Mouse (Mus musculus): Measurements from ENCODE around the gene Angptl6.

Angptl6 gene

DNA sequence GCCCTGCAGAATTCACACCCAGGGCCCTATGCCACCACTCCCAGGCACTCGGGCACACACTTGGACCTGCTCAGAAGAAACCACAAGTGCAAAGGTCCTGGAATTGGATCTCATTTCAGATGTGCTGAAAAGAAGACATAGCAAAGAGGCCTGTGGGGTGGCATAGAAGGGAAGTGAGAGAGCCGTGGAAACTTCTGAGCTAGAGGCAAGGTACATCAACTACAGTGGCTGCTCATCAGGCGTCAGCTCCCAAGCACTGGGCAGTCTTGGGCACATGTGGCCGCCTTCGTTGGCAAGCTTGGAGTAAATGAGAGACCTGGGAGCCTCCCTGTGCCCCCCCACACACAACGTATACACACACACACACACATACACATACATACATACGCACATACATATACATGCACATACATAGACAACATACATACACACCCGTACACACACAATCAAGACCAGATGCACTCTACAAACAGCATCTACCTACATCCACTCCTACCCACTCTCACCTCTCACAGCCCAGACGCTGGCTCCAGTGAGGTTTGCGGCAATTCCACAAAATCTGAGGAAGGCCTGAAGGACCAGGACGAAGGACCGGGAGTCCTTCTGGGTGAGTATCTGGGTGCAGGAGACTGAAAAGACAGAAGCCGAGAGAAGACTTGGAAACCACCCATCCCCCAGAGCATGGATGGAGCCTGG lies at the start of gene Angptl6:
Angptl6 (minus strand) TSS at position 631 of the 696 bp plus-strand sequence.
- no peak for DNase-seq

DNA sequence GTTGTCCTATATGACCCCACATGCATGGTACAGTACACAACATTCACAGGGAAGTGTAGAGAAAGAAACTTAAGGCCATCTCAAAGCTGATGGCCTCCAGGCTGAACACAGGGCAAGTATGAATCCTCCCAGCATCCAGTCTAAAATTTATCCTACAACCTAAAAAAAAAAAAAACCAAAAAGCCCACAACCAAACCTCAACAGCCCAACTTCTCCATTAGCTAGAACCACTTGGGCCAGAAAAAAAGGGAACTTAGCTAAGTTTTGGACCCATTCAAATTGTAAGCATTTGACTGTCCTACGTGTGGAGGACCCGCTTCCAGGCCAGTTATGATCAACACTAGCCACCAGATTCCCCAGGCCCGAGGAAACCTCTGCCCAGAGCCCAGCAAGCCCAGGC lies 43.7 kb upstream of the Angptl6 start:
- no peak for DNase-seq

DNA sequence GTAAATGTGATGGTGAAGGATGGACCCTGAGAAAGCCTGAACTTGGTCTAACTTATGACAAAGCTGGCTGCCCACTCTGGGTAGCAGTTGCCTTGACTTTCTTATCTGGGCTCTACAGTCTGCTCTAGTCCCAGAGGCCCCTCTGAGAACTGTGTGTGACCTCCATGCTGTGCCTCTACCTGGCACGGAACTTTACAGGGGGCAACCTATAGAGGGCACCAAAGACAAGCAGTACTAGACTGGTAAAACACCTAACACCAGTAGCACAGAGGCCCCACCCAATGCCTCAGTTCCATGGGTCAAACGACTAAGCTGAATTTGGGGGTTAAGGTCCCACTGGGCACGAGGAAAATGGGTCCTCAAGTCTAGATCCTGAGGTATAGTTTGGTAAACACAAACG lies 36.6 kb upstream of the Angptl6 start:
- DNase-seq: peak in 1 of 2 experiments; percentile 39

DNA sequence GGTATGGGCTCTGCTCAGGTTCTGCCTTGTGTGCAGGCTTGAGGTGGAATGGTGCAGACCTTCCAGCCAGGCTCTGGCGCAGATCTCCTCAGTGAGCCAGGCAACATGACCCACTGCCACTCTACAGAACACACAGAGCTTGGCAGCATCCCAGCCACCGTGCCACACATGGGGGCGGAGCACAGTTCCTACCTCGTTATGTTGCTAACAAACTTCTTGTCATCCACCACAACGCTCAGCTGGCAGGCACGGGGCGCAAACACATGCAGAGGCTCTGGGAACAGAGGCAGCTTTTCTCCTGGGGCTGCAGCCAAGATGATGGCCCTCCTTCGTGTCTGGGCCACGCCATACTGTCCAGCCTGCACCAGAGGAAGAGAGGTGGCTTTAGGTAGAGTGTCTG lies 30.4 kb upstream of the Angptl6 start:
- no peak for DNase-seq

DNA sequence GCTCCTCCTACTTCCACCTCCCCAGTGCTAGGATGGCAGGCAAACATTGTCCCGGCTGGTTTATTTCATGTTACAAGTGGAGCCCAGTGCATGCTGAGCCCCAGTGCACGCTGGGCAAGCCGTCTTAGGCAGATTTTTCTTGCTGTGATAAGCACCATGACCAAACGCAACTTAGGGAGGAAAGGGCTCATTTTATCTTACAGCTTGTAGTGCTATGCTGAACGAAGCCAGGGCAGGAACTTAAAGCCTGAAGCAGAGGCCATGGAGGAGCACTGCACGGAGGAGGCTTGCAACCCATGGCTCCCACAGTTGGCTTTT lies 22.6 kb upstream of the Angptl6 start:
- no peak for DNase-seq

DNA sequence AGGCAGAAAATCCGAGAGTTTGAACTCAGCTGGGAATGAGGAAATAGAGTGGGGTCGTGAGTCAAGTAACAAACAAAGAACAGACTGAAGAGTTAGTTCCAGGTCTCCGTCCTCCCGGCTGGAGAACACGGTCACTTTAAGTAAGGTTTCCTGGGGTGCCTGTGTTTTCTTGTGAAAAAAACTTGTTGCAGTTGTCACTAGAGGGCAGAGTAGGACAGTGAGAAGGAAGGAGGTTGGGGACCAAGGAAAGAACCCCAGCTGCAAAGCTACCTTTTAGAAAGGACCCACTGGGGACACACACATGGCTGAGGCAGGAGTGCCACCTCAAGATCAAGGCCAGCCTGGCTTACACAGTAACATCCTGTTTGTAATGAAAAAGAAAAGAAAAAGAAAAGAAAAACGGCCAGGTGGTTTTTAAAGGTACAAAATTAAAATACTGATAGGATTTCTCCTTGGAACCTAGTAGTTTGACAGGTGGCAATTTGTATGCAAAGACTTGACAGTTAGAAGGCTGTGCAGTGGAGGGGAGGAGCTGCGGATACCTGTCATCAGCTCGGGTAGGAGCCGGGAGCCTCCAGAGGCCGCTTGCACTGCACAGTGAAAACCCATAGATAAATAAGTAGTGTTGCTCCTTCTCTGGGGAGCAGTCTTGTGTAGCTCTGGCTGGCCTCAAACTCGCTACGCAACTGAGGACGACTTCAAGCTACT lies 22.1 kb upstream of the Angptl6 start:
- DNase-seq: peak; percentile 40 to 71

DNA sequence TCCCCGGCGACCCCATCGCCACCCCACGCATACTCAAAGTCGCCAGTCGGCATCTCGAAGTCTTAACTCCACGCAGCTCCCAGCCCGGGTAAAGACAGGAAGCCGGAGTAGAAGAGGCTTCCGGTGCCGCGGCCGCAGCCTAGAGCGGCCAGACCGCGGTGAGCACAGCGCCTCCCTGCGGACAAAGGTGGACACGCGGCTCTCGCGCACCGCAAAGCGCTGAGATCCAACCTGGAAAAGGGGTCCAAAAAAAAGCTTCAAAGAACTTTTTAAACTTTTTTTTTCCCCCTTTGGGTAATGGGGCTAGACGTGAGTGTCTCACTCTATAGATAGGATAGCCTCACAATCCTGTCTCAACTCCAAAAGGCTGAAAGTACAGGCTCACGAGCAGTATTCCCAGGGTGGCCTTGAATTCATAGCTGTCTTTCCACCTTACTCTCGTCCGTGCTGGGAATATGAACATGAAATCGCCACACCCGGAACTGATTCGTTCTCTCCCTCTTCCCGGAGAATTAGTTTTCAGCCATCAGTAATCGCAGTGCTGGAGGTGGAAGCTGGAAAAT lies 19.1 kb upstream of the Angptl6 start, which contains the start of gene Eif3g:
Eif3g (minus strand) TSS at position 113 of the 563 bp plus-strand sequence.
- peak; percentile 77 to 86 for DNase-seq

DNA sequence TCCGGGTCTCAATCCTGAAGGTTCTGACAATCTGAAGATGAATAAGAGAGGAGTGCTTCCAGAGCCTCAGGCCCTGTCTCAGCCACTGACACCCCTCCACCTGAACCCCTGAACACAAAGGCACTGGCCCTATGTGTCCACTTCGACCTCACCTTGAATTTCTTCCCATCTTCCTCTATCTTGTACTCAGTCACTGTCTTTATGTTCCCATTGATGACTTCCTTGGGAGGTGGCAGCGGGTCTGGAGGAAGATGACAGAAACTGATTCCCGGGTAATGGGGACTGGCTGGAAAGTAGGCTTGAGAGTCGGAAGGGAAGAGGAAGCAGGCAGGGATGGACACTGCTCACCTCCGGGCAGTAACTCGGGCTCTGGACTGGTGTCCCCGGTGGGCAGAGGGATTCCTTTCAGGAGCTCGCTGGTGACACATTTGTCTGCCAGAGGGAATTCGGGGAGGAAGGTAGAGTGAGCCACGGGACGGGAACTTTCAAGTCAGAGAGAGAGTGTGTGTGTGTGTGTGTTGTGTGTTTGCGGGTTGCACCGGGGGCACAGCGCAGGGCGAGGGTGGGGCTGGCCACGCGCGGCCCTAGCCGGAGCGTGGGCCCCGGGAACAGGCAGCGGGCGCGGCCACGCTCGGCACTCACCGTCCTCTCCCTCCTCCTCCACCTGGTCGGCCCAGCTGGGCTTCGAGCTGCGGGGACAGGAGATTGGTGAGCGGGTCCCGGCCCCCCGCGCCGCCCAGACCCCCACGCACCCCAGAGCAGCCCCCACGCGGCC lies 18.4 kb upstream of the Angptl6 start:
- DNase-seq: no peak

DNA sequence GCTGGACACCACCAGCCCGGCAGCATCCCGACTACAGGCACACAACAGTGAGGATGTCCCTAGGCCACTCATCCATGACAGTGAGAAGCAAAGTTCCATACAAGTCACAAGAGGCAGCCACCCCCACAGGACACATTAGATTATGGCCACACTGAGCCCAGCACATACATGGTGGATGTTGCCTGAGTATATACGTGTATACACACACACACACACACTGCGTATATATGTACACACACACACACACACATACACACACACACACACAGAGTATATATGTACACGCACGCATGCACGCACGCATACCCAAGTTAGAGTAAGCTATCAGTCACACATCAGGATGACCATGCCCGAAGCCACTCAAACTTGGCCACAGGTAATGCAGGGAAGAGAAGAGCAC lies 15.9 kb upstream of the Angptl6 start:
- no peak for DNase-seq

DNA sequence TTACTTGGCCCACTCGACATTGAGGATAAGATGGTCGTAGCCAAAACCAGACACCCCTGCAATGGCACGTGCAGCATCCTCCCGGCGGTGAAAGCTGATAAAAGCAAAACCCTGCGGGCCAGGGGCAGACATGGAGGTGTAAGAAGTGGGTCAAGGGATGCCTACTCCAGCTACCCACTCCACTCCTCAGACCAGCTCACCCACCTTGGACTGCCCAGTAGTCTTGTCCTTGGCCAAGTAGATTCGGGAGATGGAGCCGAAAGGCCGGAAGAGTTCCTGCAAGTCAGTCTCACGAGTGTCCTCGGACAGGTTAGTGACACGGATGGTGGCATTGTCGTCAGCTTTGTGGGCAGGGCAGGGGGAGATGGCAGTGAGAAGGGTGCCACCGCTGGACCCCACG lies 15.1 kb upstream of the Angptl6 start:
- DNase-seq: no peak

DNA sequence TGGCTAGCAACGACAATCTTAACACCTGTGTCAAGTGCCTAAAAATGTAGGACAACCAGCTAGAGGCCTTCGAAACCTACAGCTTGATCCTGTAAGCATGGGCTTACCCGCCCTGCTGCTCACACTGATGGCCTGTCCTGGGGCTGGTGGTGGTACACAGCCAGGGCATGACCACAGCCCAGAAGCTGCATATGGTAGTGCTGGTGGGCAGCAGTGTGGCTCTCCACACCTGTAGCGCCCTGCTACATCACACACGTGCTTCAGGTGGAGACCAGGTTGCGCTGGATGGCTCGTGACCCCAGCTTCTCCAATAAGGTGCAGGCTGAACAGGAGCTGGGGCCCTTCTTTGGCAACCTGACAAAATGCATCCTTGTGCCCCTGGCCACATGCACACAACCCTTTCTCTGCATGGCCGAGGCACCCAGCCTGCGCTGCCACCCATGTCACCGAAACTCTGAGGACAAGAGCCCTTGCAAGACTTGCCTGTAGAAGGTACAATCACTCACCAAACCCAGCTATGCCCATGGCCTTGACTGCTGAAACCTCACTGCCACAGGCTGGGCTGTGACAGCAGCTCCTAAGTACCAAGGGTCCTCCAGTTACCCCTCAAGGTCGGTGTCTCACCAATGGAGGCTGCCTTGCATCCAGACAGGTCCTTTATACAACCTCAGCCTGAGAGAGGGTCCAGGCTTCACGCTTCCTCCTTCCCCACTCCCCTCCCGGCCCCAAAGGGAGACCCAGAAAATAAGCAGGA lies 14.2 kb upstream of the Angptl6 start:
- DNase-seq: no peak

DNA sequence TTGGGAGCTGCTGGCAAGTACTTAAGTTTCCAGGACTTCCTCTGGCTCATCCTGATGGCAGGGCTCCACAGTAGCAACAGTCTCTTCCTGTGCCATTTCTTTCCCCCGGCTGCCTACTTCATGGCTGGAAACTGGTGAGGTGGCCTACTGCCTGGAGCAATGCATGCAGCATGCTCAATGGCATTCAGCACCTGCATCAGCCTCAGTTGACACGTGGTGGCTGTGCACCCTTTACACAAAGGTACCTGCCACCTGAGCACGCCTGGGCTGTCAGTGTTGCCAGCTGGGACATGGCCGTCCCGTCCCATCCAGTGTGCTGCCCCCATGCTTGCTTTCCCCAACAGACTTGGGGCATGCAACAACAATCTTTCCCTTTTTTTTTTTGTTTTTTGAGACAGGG lies 13.5 kb upstream of the Angptl6 start:
- no peak for DNase-seq

DNA sequence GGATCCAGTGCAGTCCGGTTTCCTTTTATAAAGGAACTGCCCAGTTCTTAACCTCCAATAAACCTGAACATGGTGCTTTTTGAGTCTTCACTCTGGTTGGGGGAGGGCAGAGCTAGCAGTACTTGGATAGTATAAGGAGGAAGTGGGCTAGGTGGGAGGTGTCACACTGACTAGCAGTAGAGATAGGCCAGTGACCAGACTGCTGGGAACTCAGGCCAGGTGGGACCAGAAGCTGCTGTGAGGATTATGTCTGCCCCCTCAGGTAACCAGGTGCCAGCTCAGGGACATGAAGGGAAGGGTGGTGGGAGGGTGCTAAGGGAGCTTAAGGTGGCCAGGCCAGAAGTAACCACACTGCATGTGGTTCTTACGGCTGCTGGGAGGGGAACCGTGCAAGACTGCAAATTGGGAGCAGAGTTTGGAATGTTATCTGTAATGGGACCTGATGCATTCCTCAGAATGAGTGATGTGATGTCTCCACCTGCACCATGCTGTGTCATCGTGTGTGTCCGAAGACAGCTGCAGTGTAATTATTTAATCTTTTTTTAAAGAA lies 12.7 kb upstream of the Angptl6 start:
- no peak for DNase-seq

DNA sequence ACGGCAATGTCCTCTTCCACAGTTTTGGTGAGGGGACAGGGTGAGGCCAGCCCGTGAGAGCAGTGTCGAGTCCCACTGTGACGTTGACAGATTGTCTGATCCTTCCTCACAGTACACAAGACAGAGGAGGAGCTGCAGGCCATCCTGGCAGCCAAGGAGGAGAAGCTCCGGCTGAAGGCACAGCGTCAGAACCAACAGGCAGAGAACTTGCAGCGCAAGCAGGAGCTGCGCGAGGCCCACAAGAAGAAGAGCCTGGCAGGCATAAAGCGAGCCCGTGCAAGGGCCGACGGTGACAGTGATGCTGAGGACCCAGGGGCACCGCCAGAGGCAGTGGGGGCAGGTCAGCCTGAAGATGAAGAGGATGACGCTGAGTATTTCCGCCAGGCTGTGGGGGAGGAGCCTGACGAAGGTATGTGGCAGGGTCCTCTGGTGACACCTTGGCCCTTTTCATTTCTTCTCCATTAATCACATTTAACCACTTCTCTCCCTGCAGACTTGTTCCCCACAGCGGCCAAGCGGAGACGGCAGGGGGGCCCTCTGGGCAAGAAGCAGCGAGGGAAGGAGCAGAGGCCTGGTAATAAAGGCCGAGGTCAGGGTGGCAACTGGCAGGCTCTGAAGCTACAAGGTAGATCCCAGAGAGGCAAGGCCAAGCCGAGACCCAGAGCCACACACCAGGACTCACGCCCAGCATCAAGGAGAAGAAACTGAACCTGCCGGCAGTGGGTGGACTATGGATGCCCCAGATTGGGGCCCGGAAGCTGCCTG lies 12.0 kb upstream of the Angptl6 start:
- no peak for DNase-seq

DNA sequence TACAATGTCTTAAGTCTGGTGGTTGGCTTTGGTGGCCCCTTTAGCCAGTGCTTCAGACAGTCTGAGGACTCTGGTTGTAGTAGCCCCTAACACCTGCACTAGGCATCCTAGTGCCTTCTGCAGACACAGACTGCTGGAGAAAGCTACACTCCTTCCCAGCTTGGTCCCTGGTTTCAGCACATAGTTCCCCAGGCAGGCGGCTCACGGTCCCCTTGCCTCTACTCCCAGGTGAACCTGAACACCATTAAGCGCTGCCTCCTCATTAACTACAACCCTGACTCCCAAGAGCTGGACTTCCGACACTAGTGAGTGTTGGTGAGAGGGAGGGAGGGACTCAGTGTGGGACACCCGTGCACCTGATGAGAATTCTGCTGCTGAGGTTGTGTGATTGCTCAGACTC lies 10.9 kb upstream of the Angptl6 start:
- no peak for DNase-seq

DNA sequence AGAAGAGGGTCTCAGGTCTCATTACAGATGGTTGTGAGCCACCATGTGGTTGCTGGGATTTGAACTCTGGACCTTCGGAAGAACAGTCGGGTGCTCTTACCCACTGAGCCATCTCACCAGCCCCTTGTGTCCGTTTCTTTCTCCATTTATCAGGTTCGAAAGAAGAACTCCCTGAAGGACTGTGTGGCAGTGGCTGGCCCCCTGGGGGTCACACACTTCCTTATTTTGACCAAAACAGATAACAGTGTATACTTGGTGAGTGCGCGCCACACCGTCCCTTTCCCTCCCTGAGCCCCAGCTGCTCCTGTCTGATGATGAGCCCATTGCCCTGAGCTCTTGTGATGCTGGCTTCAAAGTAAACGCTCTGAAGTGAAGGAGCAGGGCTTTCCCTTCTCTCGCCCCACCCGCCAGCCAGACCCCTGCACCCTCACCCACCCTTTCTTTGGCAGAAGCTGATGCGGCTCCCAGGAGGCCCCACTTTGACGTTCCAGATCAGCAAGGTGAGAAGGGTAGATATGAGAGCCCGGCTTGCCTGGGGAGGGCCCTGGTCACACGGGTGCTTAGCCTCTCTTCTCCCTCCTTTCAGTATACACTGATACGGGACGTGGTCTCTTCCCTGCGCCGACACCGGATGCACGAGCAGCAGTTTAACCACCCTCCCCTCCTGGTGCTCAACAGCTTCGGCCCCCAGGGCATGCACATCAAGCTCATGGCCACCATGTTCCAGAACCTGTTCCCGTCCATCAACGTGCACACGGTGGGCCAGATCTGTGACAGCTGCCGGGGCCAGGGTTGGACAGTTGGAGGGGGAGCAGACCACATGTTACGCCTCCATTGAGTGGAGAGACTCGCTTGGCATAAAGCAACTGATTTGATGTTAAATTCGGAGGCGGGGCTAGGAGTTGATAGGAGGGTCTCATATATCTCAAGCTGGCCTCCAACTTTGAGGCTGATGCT lies 9.9 kb upstream of the Angptl6 start:
- DNase-seq: no peak

DNA sequence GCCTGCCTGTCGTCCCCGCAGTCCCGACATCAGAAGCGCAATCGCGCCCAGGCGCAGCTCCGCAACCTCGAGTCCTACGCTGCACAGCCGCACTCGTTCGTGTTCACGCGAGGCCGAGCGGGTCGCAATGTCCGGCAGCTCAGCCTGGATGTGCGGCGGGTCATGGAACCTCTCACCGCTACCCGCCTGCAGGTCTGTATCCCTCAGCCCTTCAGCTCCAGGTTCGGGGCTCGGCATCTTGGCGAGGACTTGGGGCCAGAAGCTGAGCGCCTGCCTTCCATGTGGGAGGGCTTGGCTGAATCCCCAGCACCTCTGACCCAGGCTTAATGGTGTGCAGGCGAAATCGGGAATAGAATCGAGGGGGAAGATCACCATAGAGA lies 8.8 kb upstream of the Angptl6 start:
- no peak for DNase-seq

DNA sequence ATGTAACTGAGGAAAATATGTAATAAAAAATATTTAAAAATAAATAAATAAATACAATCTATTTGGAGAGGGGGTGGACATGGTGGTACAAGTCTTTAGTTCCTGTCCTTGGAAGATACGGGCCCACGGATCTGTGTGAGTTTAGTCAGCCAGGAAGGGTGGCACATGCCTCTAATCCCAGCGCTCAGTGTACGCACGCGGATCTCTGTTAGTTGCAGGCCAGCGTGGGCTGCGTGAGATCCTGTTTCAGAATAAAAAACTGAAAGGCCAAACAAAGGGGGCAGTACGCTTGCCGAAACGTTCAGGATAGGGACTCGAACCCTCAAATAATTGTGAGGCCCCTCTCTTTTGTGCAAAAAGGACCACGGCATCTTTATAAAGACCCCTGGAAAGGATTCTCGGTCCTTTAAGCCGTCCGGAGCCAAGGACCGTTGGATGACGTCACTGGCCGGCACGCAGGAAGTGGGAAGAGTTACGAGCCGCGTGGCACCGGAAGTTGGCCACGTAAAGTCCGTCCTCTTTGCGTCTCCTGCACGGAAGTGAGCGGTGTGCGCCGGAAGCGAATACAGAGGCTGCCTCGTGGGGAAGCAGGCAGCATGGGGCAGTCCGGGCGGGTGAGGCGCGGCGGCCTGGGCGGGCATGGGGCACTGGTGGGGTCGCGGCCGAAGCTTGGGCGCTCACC lies 8.3 kb upstream of the Angptl6 start, which contains the start of gene Ppan:
Ppan (plus strand) TSS at position 472 of the 682 bp plus-strand sequence.
- DNase-seq: peak; percentile 96 to 97

DNA sequence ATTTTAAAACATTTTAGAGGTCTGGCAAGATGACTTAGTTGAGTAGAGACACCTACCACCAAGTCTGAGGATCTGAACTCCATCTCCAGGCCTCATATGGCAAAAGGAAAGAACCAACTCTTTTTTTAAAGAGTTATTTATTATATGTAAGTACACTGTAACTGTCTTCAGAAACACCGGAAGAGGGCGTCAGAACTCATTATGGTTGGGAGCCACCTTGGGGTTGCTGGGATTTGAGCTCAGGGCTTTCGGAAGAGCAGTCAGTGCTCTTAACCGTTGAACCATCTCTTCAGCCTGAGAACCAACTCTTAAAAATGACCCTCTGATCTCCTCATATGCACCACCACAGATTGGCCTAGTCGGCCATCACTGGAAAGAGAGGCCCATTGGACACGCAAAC lies 7.7 kb upstream of the Angptl6 start:
- DNase-seq: no peak

DNA sequence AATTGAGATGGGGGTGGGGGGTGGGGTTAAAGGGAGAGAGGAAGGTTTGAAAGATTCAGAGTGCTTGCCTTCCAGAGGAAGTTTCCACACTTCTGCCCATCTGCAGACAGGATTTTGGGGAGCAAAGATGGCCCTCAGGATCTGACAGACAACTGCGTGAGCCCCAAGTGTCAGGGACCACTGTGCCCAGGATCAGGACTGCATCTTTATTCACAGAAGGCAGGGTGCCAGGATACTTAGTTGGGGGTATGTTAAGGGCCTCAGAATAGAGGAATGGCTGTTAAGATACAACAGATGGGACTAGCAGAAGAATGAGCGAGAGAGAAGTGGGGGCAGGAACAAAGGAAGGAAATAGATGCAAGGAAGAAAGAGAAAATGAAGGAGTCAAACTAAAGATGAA lies 7.0 kb upstream of the Angptl6 start:
- no peak for DNase-seq

All from kidney, adult 8-10 months (tissue).